ENCODE assay signal across 10 mouse cellular contexts in genomic region chr10:80495901-80496300, GRCm38 (mm10). TPM values are rescaled to one million over a fixed set of nuclear protein-coding genes. Genes with fewer than 3 reads are reported as not detected.
DNase-seq lines count a peak whose midpoint lies in the region; ATAC-seq and TF ChIP-seq lines count a peak whose summit lies in the region.
"Had no signal": no experiment of that assay in that cellular context is flagged by ENCODE, and none has a peak within 500 bp of the region (broad histone marks: within the 10 kb centered on the region; RNA-seq: fewer than 3 reads in every experiment).

No protein-coding gene starts in this region.

- 0 out of 2 replicates have a peak, but pooled peaks cover 5% of the 10 kb centered on the region for H3K4me1 ChIP-seq in forebrain, embryonic 14.5 days (ENCODE audit: control insufficient read depth, insufficient read depth, low read length)
- peaks cover 14% of the 10 kb centered on the region for H3K4me1 ChIP-seq in limb, embryonic 14.5 days (ENCODE audit: control insufficient read depth, insufficient read depth, low read length)
- peaks cover 24% of the 10 kb centered on the region for H3K4me1 ChIP-seq in olfactory bulb, adult 2 months (ENCODE audit: control insufficient read depth, insufficient read depth, low read length)

- no peak for TF ChIP-seq CTCF in layer of hippocampus, adult 2 months (conservative IDR thresholded peaks at IDR 0.05)
- no peak for TF ChIP-seq CTCF in olfactory bulb, adult 2 months (IDR thresholded peaks at IDR 0.05; ENCODE audit: insufficient read depth, low read depth, low read length)

- H3K9me3 ChIP-seq in forebrain, embryonic 14.5 days (replicated peaks; ENCODE audit: control insufficient read depth, low read length) = no peaks in the 10 kb centered on the region
- no peaks in the 10 kb centered on the region for H3K9me3 ChIP-seq in limb, embryonic 14.5 days (ENCODE audit: control insufficient read depth, low read length)

- no peaks in the 10 kb centered on the region for H3K36me3 ChIP-seq in forebrain, embryonic 14.5 days (ENCODE audit: control insufficient read depth, insufficient read depth, low read length)
- H3K36me3 ChIP-seq in limb, embryonic 14.5 days (ENCODE audit: control insufficient read depth, insufficient read depth, low read length) = no peaks in the 10 kb centered on the region

- H3K27ac ChIP-seq in layer of hippocampus, adult 2 months = no peak overlapping the region
- no peak overlapping the region for H3K27ac ChIP-seq in forebrain, embryonic 14.5 days (ENCODE audit: low read depth, low read length)
- H3K27ac ChIP-seq in limb, embryonic 14.5 days (replicated peaks; ENCODE audit: low read depth, low read length) = no peak overlapping the region
- H3K27ac ChIP-seq in olfactory bulb, adult 2 months (ENCODE audit: insufficient read depth, low read depth, low read length) = no peak overlapping the region

- 0% methylated on average over 23 of the region's 35 CpGs for WGBS in forebrain, embryonic 14.5 days
- WGBS in limb, embryonic 14.5 days = under 1% methylated on average over 33 of the region's 35 CpGs
- 7% methylated on average over 35 of the region's 35 CpGs for WGBS in olfactory bulb, adult 2 months

- 0 out of 2 replicates have a peak overlapping the region, but pooled peaks have one; percentile 17 for H3K9ac ChIP-seq in forebrain, embryonic 14.5 days (ENCODE audit: low read length)
- H3K9ac ChIP-seq in limb, embryonic 14.5 days (ENCODE audit: low read depth, low read length, severe bottlenecking) = 0 out of 2 replicates have a peak overlapping the region, but pooled peaks have one; percentile 21

- no peak for ATAC-seq in forebrain, embryonic 14.5 days
- ATAC-seq in limb, embryonic 14.5 days (ENCODE audit: low FRiP score, low read depth) = no peak

- intact Hi-C loops in left cerebral cortex, postnatal 36 days (cut with DNase I) = no loop called here

- peaks cover 98% of the 10 kb centered on the region for H3K27me3 ChIP-seq in forebrain, embryonic 14.5 days (replicated peaks; ENCODE audit: control insufficient read depth, insufficient read depth, low read length)
- H3K27me3 ChIP-seq in limb, embryonic 14.5 days (ENCODE audit: control insufficient read depth, insufficient read depth, low read length) = peaks cover 96% of the 10 kb centered on the region

- H3K4me2 ChIP-seq in forebrain, embryonic 14.5 days (ENCODE audit: low read length) = peak overlapping the region; percentile 66; the same call in 1 of the 2 replicates
- peak overlapping the region; percentile 82 for H3K4me2 ChIP-seq in limb, embryonic 14.5 days (replicated peaks; ENCODE audit: low read depth, low read length, severe bottlenecking)

- DNase-seq in layer of hippocampus, adult 2 months (ENCODE audit: low spot score in 2 of 2) = no peak
- DNase-seq in layer of hippocampus, adult 11-12 months (ENCODE audit: low spot score) = no peak
- DNase-seq in forebrain, embryonic 14.5 days (ENCODE audit: low spot score) = no peak
- DNase-seq in limb, embryonic 14.5 days (ENCODE audit: low spot score) = no peak
- no peak for DNase-seq in spleen, postnatal 10 days (ENCODE audit: low spot score in 2 of 2)
- no peak for DNase-seq in left cerebral cortex, postnatal 36 days (ENCODE audit: low spot score in 2 of 2)
- no peak for DNase-seq in left cerebral cortex, adult 18-20 months (ENCODE audit: low spot score in 2 of 2)
- DNase-seq: lung, postnatal 36 days had no signal

- H3K4me3 ChIP-seq in layer of hippocampus, adult 2 months = 0 out of 2 replicates have a peak overlapping the region, but pooled peaks have one; percentile 11
- H3K4me3 ChIP-seq in forebrain, embryonic 14.5 days (ENCODE audit: low read depth, low read length) = peak overlapping the region; percentile 32
- H3K4me3 ChIP-seq in limb, embryonic 14.5 days (replicated peaks; ENCODE audit: low read length) = peak overlapping the region; percentile 44
- H3K4me3 ChIP-seq in olfactory bulb, adult 2 months (ENCODE audit: insufficient read depth, low read depth, low read length) = peak overlapping the region; percentile 3; the same call in 1 of the 2 replicates

- TF ChIP-seq POLR2A in limb, embryonic 14.5 days (IDR thresholded peaks at IDR 0.05; ENCODE audit: borderline replicate concordance, extremely low read depth, insufficient read depth, insufficient read length) = no peak
- no peak for TF ChIP-seq POLR2A in olfactory bulb, adult 2 months (IDR thresholded peaks at IDR 0.05; ENCODE audit: insufficient read depth, low read depth, low read length)

RNA-seq across cellular contexts. Expression of gene Onecut3, which starts 1.3 kb away (rescaled TPM):
- total RNA-seq in layer of hippocampus, adult 2 months (2021) = not detected
- polyA plus RNA-seq in forebrain, embryonic 14.5 days (2014; fragmentation: Nextera tagmentation; extraction: Ambion mirVana) = 0.28 and 0.34 TPM in 2 replicates
- polyA plus RNA-seq in limb, embryonic 14.5 days (2012; rRNA removed) = 0.01 TPM in 2 replicates
- not detected in 2 replicates for polyA plus RNA-seq in limb, embryonic 14.5 days (2014; fragmentation: Nextera tagmentation; extraction: Ambion mirVana)
- not detected in 2 replicates for polyA plus RNA-seq in olfactory bulb, adult 2 months (2012; ENCODE audit: insufficient read depth, insufficient read length, low replicate concordance, missing spikeins)
- total RNA-seq in left cerebral cortex, postnatal 36 days (2021) = not detected
- not detected for total RNA-seq in left cerebral cortex, adult 18-20 months (2021)
- total RNA-seq: common myeloid progenitor, adult 5-6 weeks had no signal

RNA-seq across cellular contexts. Expression of gene Atp8b3, which starts 43.0 kb away (rescaled TPM):
- under 1 TPM; 0.12 to 0.31 TPM for total RNA-seq in layer of hippocampus, adult 2 months (2021)
- 0.30 and 0.33 TPM in 2 replicates for polyA plus RNA-seq in forebrain, embryonic 14.5 days (2014; fragmentation: Nextera tagmentation; extraction: Ambion mirVana)
- polyA plus RNA-seq in limb, embryonic 14.5 days (2012; rRNA removed) = 0.30 and 0.70 TPM in 2 replicates
- 0.14 and 0.22 TPM in 2 replicates for polyA plus RNA-seq in limb, embryonic 14.5 days (2014; fragmentation: Nextera tagmentation; extraction: Ambion mirVana)
- polyA plus RNA-seq in olfactory bulb, adult 2 months (2012; ENCODE audit: insufficient read depth, insufficient read length, low replicate concordance, missing spikeins) = not detected in 2 replicates
- under 1 TPM; 0.20 to 0.27 TPM for total RNA-seq in left cerebral cortex, postnatal 36 days (2021)
- total RNA-seq in left cerebral cortex, adult 18-20 months (2021) = under 1 TPM; 0.12 to 0.21 TPM
- total RNA-seq: common myeloid progenitor, adult 5-6 weeks had no signal
